Mouse (Mus musculus) heart, adult 8-10 months (tissue): Measurements from ENCODE around the gene Astn2. TPM values are rescaled to one million over a fixed set of nuclear protein-coding genes. Genes with fewer than 3 reads are reported as not detected.
A peak's percentile ranks its signal among the peaks of the same experiment; 100 is the strongest.

ENCODE experiments used
- DNase-seq: peaks from one replicate; pipeline ENCODE4 v3.0.0; 2022; ENCODE audit warnings: low spot score
- total RNA-seq, 4 experiments: library from RNA; stranded (reverse); gene quantifications; 2 replicates each; pipeline ENCODE4 v1.2.4; 2022

Astn2 gene
- total RNA-seq, 4 experiments from 2014 or later = 0.56 to 1.0 (median 0.88) TPM

DNA sequence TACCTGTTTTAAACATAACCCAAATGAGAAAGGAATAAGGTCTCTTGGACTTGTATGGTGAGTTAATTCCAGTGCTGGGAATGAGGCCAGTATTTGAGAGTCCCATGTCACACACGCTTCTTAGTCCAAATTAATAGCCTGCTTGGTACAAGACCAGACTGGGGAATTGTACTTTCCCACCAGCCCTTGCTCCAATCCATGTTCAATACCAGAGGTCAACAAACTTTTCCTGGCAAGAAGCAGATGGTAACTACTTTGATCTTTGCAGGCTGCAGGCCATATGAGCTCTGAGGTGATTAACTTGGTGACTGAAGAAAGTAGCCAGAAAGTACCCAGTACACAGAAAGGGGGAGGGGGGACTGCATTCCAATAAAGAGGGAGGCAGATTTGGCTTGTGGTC is 91.7 kb downstream of the Astn2 start:
- no peak for DNase-seq

DNA sequence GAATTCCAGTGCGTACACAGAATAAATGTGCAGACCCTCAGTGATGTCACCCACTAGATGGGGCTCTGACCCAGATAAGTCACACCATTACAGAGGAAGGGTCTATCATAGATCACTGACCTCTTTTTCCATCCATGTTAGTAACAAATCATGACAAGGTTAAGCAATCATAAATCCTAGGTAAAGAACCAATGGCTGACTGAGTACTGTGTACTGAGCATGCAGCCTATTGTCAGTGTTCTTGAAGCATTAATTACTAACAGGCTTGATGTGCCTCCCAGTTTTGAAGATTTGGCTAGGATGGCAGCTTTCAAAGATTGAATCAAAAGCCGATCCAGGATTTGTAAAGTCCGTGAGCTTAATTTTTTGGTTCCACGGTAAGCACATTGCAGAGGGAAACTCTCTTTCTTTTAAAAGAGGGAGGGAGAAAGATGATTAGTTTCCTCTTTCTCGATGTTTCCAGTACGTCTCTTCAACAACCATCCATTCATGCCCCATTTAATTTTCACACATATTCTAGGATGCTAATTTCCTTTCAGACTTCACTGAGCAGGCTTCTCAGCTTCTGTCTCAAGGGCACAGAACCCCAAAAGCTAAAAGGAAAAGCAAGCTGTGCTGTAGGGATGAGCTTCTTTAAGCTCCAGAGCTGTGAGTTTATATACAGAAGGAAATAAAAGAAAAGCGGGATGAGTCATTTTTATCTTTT is 93.9 kb downstream of the Astn2 start:
- no peak for DNase-seq

DNA sequence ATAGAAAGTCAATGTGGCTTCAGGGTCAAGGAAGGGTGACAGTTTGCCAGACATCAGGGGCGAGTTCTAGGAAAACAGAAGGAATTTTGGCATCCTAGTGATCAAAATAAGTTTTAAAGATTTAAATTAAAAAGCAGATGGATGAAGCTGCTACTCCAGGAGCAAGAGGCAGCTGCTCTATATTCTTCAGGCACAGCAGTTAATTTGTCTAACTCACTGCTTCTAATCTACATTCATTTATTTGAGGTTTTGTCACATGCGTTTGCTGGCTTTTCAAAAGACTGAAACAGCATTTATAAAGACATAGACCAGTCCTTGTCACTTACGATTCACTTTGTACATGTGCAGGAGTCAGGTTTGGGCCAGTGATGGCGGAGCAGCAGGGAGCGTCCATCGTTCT is 98.0 kb downstream of the Astn2 start:
- DNase-seq = no peak

DNA sequence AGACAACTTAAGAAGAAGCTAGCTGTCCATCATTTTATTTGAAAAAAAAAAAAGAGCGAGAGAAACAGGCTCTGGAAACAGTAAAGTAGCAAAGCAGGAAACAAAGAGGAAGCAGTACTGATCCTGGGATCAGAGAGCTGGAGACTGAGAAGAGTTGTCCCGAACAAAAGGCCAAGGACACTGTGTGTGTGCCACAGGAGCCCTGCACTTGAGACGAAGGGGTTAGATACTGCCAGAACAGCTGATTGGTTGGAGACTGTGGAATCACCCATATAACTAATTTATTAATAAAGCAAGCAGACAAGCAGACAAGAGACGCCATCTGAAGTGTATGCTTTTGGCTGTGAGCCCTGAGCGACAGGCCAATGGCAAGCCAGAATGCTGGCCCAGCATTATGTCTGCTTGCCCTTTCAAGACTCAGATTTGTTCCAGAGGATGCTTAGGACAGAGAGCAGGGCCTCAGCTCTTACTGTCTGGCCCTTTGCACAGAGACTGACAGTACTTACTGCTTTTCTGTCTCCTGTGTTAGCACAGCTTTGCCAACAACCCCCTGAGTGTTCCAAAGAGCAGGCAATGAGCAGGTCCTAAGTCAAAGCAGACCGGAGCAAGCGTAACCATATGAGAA is 101.6 kb downstream of the Astn2 start:
- no peak for DNase-seq

DNA sequence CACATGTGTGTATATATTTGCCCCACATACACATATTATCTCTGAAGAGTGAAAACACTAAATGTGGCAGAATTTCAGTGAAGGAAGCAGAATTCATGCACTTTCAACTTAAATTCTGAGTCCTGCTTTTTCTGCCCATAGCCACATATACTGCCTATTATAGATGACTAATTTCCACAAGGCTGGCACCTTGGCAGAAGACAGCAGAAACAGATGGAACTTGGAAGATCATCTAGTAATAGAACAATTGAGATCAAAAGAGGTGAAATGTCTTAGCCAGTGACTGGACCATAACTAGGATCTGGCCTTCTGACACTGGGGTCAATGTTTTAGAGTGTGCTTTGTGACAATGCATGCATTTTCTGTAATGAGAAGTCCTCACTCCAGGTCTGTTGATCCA is 119.4 kb downstream of the Astn2 start:
- DNase-seq = no peak

DNA sequence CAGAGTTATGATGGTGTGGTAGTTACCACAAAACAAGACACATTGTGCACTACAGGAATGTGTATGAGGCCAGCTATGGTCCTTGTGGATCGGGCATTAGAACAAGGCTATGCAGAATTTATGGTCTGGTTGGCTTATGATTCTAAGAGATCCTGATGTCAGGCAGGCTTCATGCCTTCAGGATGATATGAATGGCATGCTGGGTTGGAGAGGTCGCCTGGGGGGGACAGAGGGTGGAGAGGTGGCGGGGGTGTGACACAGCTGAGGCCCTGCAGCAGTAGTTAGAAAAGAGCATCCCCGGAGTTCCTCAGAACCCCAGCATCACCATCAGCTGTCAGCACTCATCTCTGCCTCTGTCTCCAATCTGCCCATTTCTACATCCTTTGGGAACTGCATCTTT is 128.3 kb downstream of the Astn2 start:
- DNase-seq = no peak

DNA sequence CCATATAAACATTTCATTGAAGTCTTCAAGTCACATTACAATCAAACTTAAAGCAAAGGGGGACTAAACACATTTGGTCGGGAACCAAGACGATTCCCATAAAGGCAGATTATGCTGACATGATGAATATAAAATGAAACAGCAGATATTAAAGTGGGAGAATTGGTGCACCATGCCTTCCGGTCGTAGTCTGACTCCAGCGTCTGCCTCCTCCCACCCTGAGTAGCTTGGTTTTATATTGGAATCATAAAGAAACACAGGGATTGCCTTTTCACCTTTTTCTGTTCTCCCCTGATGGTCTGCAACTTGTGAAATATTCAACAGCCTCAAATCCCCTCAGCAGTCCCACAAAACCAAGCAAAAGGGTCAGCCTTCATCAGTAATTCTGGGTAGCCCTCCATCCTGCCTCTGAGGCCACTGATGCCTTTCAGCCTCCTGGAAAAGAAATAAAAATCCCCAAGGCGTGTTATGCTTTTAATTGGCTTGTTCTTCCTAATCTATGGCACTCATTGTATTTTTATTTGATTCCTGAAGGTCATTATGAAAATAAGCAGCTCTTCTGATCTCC is 132.8 kb downstream of the Astn2 start:
- no peak for DNase-seq

DNA sequence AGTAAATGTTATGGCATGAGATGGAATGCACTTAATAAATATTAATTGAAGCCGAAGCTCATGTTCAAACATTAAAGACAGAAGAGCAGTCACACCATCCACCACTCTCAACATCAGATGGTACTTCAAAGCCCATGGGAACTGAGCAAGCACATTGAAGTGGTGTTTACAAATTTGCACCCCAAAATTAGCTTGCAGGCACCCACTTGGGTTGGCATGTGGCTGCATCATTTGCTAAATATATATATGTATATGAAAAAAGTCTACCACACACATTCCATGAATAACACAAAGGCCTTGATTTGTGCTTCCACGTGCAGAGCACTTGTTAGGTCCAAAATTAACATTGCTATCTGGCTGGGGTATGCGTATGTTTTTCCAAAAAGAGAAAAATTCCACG is 140.4 kb downstream of the Astn2 start:
- no peak for DNase-seq

DNA sequence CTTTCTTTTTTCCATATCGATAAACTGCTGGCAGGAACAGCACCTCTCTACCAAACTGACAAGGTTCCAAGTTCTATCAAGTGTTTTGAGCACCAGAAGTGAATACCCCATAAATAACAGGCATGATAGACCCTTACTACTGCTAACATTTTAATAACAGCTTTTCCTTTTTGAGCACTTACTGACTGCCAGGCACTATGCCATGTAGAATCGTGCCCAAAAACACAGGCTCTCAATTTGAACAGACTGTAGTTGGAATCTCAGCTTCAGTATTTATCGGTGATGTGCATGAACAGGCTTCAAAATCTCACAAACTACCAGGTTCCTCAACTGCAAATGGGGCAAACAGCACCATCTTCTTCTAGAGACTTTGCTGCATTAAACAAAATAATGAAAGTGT is 143.1 kb downstream of the Astn2 start:
- no peak for DNase-seq

DNA sequence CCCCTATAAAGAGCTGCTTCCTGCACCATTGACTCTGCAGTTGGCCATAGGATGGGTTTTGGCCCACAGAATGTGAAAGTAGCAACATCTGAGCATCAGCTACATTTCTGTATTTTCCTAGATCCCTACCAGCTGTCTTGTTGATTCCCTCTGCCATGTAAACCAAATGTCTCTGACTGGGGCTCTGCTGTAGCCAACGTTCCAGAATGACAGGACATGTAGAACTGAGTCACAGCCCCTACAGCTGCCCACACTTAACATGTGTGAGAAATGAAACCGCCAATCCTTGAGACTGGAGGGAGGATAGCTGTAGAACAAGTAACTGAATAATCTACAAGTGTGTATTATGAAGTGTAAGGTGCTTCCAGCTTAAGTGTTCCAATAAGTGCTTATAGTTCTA is 145.5 kb downstream of the Astn2 start:
- DNase-seq = no peak

DNA sequence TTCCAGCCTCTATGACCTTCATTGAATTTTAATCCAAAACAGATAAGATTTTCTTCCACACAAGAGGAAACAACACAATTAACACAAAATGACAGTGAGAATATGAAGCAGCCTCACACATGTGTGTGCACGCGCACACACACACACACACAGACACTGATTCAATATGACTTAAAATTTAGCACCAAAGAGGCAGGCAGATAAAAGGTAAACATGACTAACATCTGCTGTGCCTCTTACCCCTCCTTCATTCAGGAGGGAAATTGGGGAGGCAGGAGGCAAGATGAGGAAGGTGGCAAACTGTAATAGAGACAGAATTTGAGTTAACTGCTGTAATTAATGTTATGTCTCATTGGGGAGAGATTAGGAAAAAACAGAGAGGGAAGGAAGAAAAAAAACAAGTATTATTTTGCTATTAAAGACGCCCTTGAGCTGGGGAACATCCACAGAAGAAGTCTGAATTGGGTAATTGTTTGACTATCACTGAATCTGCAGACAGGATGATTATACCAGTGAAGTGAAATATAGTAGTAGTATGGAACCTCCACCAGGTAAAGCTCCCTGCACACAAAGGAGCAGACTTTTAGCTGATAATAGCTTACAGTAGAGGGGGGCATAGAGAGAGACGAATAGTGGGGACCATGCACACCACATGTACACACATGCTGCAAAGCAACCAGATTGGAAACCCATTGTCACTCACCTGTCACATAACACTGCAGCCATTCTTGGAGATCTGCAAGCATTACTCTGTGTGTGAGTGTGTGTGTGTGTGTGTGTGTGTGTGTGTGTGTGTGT is 149.5 kb downstream of the Astn2 start:
- DNase-seq = no peak

DNA sequence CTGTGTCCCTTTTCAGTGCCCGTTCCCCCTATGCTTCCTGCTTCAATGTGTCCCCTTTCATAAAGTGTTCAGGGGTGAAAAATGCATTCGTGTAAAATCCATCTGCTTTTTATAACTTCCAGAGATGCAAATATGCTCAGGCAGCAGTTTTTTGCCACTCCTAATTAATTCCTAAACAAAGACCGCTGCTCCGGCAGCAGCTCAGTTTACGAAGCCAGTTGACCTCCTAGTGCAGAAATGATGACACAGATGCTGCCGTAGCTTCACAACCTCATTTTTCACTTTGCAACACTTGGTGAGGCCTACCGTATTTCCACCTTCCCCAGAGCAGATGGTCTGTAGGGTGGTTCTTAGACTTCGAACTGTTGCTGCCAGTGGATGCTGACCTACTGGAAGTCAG is 155.9 kb downstream of the Astn2 start:
- no peak for DNase-seq

DNA sequence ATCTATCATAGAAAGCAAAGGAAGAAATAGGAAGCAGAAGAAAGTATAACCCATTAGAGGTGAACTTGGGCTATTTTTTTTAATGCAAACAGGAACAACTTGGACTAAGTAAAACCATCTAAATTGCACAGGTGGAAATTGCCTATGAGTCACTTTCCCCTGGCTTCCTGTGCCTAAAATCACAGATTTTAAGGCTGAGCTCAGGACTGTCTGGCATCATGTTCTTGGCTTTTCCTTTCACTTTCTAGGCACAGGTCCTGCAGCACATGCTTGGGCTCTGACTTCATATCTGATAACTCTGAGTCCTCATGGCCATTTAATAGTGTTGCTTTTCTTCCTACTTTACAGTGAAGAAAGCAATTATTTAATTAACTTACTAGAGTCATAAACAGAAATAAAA is 161.7 kb downstream of the Astn2 start:
- no peak for DNase-seq

DNA sequence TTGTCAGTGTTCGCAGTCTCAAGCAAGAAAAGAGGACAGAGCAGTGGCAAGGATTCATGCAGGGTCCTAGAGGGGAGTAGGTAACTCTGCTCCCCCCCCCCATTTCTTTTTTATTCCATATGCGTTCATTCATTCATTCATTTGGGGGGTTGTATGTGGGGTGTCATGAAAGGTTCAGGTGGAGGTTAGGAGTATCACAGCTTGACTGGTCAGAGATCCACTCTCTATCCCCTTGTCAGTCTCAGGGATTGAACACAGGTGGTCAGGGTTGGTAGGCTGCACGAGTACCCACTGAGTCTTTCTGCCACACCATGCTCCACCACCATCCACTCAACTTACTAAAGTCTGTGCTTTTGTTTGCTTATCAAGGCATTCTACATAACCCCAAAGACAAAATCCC is 171.6 kb downstream of the Astn2 start:
- no peak for DNase-seq

DNA sequence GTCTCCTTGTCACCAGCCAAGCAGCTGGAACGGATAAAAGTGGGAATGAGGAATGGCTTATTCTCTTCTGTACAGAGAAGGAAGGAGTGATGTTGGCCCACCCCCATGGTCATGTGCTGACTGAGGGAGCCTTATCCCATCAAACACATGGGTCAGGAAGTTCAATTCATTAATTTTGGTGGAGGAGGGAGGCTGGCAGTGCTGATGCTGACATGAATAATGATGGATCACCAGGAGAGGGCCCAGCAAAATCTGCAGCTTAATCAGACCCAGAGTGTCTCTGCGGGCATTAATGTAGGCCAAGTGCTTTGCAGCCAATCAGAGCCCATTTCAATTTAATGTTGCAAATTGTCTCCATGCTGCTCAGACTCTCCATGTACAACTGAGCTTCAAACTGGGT is 172.1 kb downstream of the Astn2 start:
- no peak for DNase-seq

DNA sequence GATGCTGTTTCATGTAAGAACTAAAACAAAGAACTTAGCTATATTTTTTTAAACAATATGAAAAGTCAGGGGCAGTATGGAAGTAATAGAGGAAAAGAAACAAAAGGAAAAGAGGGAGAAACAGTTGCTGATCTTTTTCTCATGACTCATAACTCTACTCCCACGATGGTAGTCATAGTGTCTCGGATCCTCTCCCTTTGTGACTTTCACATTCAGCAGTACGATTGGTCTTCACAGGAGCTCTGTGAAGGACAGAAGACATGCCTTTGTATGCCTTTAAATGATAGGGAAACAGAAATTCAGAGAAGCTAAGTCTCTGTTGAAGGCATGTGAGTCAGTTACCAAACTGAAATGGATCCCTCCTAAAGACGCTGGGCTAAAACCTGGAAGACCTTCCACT is 173.7 kb downstream of the Astn2 start:
- DNase-seq = no peak

DNA sequence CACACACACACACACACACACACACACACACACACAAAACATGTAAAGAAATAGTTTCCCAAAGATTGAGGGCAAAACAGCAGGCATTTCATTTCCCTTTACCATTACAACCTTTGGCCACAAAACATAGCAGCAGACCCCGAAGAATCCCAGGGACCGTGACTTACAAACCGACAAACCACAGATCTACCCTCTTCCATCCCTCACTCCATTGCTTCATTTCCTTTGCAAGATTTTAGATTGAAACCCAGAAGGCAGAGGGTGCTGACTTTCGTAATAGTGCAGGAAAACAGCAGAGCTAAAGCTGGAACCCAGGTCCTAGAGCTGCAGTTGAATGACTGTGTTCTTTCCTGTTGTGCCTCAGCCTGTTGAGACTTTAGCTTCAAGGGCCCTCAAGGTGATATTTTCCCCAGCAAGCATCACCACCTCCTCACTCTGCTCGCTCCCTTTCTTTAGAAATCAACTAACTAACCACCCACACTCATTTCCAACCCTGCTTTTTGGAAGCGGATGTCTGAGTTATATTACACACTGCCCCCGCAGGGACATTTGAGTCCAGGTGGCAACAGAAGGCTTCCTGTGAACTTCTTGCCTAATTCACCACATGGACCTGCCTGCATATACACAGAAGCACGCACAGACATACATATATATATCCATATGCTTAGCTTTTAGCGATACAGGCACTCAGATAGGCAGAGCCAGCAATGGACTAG is 181.7 kb downstream of the Astn2 start:
- no peak for DNase-seq

DNA sequence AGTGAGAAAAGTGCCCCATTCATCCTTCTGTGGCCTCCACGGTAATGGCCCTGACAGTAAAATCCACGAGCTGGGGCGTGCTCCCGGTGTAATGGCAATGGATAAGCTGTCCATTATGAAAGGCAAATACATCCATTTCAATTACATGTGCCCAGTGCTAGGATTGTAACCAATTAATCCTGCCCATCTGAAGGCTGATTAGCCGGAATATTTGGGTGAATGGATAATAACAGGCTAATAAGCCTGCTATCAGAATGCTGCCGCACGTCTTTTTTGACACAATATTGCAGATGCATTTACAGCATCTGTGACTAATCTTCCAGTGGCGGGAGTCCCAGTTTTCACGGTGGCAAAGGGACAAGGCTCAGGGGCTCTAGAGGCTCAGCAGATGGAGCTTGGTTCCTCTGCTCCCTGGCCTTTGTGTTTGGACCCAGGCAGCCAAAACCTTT is 189.2 kb downstream of the Astn2 start:
- DNase-seq = peak; percentile 13

DNA sequence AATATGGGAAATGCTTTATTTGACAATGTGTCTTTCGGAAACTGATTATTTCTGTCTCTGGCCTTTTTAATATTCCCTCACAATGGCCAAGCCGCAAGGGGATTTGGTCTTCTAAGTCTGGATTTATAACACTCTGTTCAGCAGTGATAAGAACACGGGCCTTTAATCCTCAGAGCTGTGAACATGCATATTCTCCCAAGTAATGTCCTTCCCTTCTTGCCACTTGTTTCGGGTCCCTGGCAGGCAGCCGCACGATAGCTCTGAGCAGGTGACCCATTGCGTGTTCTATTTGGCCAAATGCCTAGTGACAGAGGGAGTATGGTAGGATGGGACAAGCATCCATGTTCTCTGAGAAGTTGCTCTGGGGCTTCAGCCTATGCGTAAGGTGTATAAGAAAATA is 214.8 kb downstream of the Astn2 start:
- no peak for DNase-seq

DNA sequence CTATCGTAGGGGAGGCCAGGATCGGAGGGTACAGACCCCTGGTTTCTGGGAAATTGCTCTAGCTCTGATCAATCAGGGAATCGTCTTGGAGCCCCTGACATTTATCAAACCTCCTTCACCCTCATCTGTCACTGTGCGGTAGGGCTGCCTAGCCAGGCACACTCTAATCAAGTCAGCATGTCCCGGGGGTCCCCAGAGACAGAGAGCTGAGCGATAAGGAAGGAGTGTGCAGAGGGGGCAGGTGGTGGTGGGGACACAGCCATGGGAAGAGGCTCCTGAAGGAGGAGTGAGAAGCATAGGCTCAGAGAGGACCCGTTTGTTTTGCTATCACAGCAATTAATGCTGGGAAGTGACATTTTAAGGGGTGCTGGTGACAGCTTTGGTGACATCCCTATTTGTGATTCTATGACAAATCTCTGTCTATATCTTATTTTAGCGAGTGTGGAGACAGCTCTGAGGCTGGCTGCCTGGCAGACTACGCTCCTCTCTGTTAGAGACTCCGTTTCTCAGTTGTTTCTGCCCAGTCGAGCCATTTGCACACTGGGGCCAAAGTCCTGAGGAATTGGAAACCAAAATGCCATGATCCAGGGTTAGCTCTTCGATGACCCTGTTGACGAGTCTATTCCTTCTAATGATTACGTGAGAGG is 228.4 kb downstream of the Astn2 start:
- no peak for DNase-seq

DNA sequence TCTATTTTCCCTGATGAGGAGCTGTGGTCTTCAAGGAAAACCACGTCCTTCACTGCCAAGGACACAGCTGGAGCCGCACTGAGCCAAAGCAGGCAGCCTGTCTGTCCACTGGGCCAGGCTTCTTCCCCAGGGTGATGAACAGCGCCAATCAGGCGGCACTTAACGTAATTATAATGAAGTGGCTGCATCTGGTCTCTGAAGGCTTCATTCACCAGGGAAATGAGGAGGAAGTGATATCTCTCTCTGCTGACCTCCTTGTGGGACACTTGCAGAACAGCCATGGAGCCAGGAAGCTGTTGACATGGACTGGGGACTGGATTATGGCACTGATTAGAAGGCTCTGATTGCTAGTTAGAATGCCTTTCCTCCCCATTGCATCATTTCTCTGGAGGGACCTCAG is 232.8 kb downstream of the Astn2 start:
- peak; percentile 37 for DNase-seq
